Mouse (Mus musculus): Measurements from ENCODE around the gene Rars.

DNA sequence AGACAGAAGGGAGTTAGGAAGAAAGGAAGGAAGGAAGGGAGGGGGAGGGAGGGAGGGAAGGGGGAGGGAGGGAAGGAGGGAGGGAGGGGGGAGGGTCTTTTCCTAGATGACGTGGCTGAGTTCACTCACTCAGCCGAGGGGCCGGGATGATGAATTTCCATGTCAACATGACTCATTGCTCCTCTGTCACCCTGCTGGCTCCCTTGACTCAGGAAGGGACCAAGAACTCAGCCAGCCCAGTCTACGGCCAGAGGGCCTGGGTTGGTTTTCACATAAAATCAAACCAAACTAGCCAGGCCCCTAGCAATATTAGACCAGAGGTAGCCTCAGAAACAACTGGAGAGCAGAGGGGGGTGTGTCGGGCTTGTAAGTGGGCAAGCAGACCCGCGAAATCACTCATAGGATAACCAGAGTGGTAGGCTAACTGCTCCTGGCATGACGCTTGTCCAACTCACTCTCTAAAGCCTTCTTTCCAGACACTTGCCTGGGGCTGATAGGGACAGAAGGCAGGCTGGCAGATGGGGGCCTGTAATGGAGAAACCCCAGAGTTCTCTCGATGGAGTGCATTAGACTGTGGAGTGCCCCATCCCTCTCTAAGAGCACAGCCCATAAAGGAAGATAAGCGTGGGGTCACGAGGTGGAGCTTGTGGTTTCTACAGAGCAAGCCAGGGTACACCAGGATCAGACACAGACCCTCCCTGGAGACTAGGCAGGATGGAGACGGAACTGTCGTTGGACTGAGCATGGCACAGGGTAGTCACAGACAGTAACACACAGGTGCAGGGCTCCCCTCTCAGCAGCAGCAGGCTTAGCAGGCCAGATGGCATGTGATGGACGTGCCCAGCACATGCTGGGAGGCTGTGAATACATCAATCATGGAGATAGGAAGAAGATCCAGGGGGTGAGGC, 43.6 kb upstream of the Rars start:
- no peak for TF ChIP-seq POLR2A (IDR thresholded peaks at IDR 0.05; ENCODE audit: low read depth, low read length)
- TF ChIP-seq CTCF (IDR thresholded peaks at IDR 0.05; ENCODE audit: borderline replicate concordance, insufficient read depth, low read length) = no peak

All from embryonic fibroblast, embryonic 13.5 days (primary cell).